Mouse (Mus musculus) forebrain, postnatal 0 days (tissue): Measurements from ENCODE around the gene Ermp1. TPM values are rescaled to one million over a fixed set of nuclear protein-coding genes. Genes with fewer than 3 reads are reported as not detected.

ENCODE experiments used
- ATAC-seq: fragments of 200-750 bp; cut with Nextera tagmentation; 2 replicates; pipeline ENCODE4 v1.8.0; 2017; ENCODE audit warnings: mild to moderate bottlenecking, moderate library complexity
- DNase-seq: peaks from one replicate; pipeline ENCODE4 v3.0.0-alpha.2; 2015
- H3K27ac ChIP-seq: fragments of 300-500 bp; sonication (generic); 2 replicates; pipeline ENCODE4 v1.5.1; 2014; ENCODE audit warnings: low read depth, mild to moderate bottlenecking, antibody characterized with exemption, low read length, moderate library complexity, mixed read lengths
- H3K27me3 ChIP-seq: fragments of 300-500 bp; sonication (generic); 2 replicates; pipeline ENCODE4 v1.6.1; 2014; ENCODE audit warnings: mild to moderate bottlenecking, low read length, mixed read lengths; ENCODE audit not compliant: insufficient read depth
- H3K36me3 ChIP-seq: fragments of 300-500 bp; sonication (generic); 2 replicates; pipeline ENCODE4 v1.6.1; 2014; ENCODE audit warnings: mild to moderate bottlenecking, moderate library complexity; ENCODE audit not compliant: insufficient read depth
- H3K4me1 ChIP-seq: fragments of 300-500 bp; sonication (generic); 2 replicates; pipeline ENCODE4 v1.6.1; 2014; ENCODE audit warnings: antibody characterized with exemption; ENCODE audit not compliant: insufficient read depth
- H3K4me2 ChIP-seq: fragments of 300-500 bp; sonication (generic); 2 replicates; pipeline ENCODE4 v1.6.1; 2014; ENCODE audit warnings: low read depth, mild to moderate bottlenecking, moderate library complexity
- H3K4me3 ChIP-seq: fragments of 300-500 bp; sonication (generic); 2 replicates; pipeline ENCODE4 v1.5.1; 2014; ENCODE audit warnings: low read depth, low read length, mixed read lengths
- H3K9ac ChIP-seq: fragments of 300-500 bp; sonication (generic); 2 replicates; pipeline ENCODE4 v1.6.1; 2014; ENCODE audit warnings: mild to moderate bottlenecking
- H3K9me3 ChIP-seq: fragments of 300-500 bp; sonication (generic); 2 replicates; pipeline ENCODE4 v1.6.1; 2016; ENCODE audit warnings: low read length
- CTCF ChIP-seq: sonication (generic); IDR thresholded peaks from 2 replicates; pipeline ENCODE4 v1.5.1; 2016; ENCODE audit warnings: antibody characterized with exemption, control low read depth, low read depth
- WGBS: fragments of 180-500 bp; shearing (Covaris S2); extraction: QIAGEN DNeasy Blood & Tissue Kit; methylation state at CpG from one replicate; pipeline ENCODE4 v1.1.7; 2014; 5-methylcytosine and 5-hydroxymethylcytosine counted together
- polyA plus RNA-seq: library from polyadenylated mRNA; unstranded; fragments of >200 nt; fragmentation: Nextera tagmentation; extraction: Ambion mirVana; gene quantifications from 2 replicates; pipeline ENCODE4 v1.2.1, GENCODE M21; 2015
- total RNA-seq: library from RNA; depleted of rRNA; stranded (reverse); fragments of >200 nt; gene quantifications from 2 replicates; pipeline ENCODE4 v1.2.3, GENCODE M21; 2014; rRNA removed

The Ermp1 gene
- 9.8 and 14.0 TPM in 2 replicates for total RNA-seq
- polyA plus RNA-seq = 5.7 and 8.2 TPM in 2 replicates

GRCm38 (mm10) chr19:29647651-29648549 is at the start of gene Ermp1:
Gene Ermp1, minus strand, starts transcription at chr19:29648415.
- Histone ChIP-seq H3K4me2 (peak within 1 kb of the TSS; percentile 52), H3K27ac (peak within 1 kb of the TSS; percentile 91), H3K4me1 (no peaks in the 10 kb centered on the region), H3K27me3 (no peaks in the 10 kb centered on the region), H3K9ac (peak within 1 kb of the TSS; percentile 72), H3K36me3 (no peaks in the 10 kb centered on the region), H3K4me3 (peak within 1 kb of the TSS; percentile 73), H3K9me3 (no peaks in the 10 kb centered on the region)
- TF ChIP-seq CTCF = peak; percentile 98
- DNase-seq (peak; percentile 95), ATAC-seq (peak; percentile 96)
- under 1% methylated on average over 89 of the region's 90 CpGs for WGBS

- Histone ChIP-seq H3K9ac (no peak within 1 kb of the TSS), H3K4me2 (no peak within 1 kb of the TSS), H3K27me3 (no peaks in the 10 kb centered on the region), H3K4me3 (no peak within 1 kb of the TSS), H3K4me1 (no peaks in the 10 kb centered on the region), H3K27ac (no peak within 1 kb of the TSS), H3K36me3 (no peaks in the 10 kb centered on the region), H3K9me3 (no peaks in the 10 kb centered on the region)
- ATAC-seq = no peak
- 65% methylated on average over 3 of the region's 3 CpGs for WGBS
- DNase-seq = no peak
- TF ChIP-seq CTCF = no peak
These were observed 49.1 kb upstream of the Ermp1 start, which contains the start of gene Mlana for GRCm38 (mm10) chr19:29697245-29697874. Gene Mlana, plus strand, starts transcription at chr19:29697824.

- no peaks in the 10 kb centered on the region for H3K36me3 ChIP-seq
- H3K27ac ChIP-seq = no peak overlapping the region
- TF ChIP-seq CTCF = no peak
These were observed 48.6 kb upstream of the Ermp1 start for GRCm38 (mm10) chr19:29696840-29697239.

GRCm38 (mm10) chr19:29696309-29696708 is 48.1 kb upstream of the Ermp1 start:
- H3K4me1 ChIP-seq = no peaks in the 10 kb centered on the region
- no peak overlapping the region for H3K27ac ChIP-seq
- no peaks in the 10 kb centered on the region for H3K9me3 ChIP-seq
- H3K27me3 ChIP-seq = no peaks in the 10 kb centered on the region
- H3K4me2 ChIP-seq = no peak overlapping the region
- H3K36me3 ChIP-seq = no peaks in the 10 kb centered on the region
- H3K4me3 ChIP-seq = no peak overlapping the region
- 97% methylated on average over 4 of the region's 4 CpGs for WGBS
- DNase-seq = no peak
- TF ChIP-seq CTCF = no peak
- no peak overlapping the region for H3K9ac ChIP-seq
- ATAC-seq = no peak

More at GRCm38 (mm10) chr19:29696840-29697239, 48.6 kb upstream of the Ermp1 start:
- Histone ChIP-seq H3K9ac (no peak overlapping the region), H3K9me3 (no peaks in the 10 kb centered on the region), H3K4me2 (no peak overlapping the region), H3K4me1 (no peaks in the 10 kb centered on the region), H3K4me3 (no peak overlapping the region), H3K27me3 (no peaks in the 10 kb centered on the region)
- ATAC-seq (no peak), DNase-seq (no peak)

GRCm38 (mm10) chr19:29695071-29695470 is 46.9 kb upstream of the Ermp1 start:
- Histone ChIP-seq H3K27ac (no peak overlapping the region), H3K4me2 (no peak overlapping the region), H3K4me3 (no peak overlapping the region), H3K9me3 (no peaks in the 10 kb centered on the region), H3K4me1 (no peaks in the 10 kb centered on the region), H3K27me3 (no peaks in the 10 kb centered on the region), H3K9ac (no peak overlapping the region), H3K36me3 (no peaks in the 10 kb centered on the region)
- DNase-seq = no peak
- WGBS = 82% methylated on average over 10 of the region's 10 CpGs
- no peak for ATAC-seq
- no peak for TF ChIP-seq CTCF

GRCm38 (mm10) chr19:29683844-29684540 is 35.8 kb upstream of the Ermp1 start:
- H3K9ac ChIP-seq = no peak overlapping the region
- DNase-seq (peak; percentile 88), ATAC-seq (peak; percentile 78)
- no peaks in the 10 kb centered on the region for H3K4me1 ChIP-seq
- no peak overlapping the region for H3K4me3 ChIP-seq
- no peak overlapping the region for H3K4me2 ChIP-seq
- TF ChIP-seq CTCF = peak; percentile 91
- H3K36me3 ChIP-seq = no peaks in the 10 kb centered on the region
- H3K9me3 ChIP-seq = no peaks in the 10 kb centered on the region
- no peaks in the 10 kb centered on the region for H3K27me3 ChIP-seq
- H3K27ac ChIP-seq = no peak overlapping the region
- WGBS = 56% methylated on average over 16 of the region's 16 CpGs
